Mouse (Mus musculus) layer of hippocampus, adult 9-11 months (tissue): ENCODE results near the gene Siah2.

Experiments used
- DNase-seq: peaks from one replicate; pipeline ENCODE4 v3.0.0; 2022

The Siah2 gene

DNA sequence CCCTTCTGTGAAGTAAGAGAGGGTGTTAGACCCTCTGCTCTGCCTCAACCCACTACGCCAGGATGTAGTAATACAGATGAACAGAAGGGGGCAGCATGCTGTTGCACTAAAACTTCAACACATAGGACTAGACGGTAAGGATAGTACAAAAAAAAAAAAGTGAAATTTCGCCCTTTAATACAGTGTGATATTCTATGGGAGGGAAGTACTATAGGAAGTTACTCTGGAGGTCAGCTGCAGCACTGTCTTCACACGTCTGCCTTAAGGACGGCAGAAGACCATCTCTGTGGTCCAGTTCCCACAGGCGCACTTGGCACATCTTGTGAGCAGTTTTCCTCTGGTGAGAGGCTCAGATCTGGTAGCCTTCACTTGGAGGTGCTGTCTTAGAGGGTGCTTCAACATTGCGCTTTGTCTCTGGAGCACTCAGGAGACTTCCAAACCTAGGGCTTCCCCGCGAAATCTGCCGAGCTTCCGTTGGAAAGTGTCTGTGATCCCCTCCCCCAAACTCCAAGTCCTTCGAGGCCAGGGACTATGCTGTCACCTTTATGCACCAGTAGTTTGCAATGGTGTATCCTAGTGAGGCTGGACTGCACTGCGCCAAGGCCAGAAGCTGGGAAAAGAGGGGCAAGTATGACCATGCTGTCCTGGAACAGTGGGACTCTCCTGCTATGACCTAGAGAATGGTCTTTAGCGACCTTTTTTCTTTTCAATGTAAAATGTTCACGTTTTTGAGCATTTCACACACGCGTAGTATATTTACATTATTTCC lies 36.7 kb downstream of the Siah2 start:
- DNase-seq, result peak; percentile 46

DNA sequence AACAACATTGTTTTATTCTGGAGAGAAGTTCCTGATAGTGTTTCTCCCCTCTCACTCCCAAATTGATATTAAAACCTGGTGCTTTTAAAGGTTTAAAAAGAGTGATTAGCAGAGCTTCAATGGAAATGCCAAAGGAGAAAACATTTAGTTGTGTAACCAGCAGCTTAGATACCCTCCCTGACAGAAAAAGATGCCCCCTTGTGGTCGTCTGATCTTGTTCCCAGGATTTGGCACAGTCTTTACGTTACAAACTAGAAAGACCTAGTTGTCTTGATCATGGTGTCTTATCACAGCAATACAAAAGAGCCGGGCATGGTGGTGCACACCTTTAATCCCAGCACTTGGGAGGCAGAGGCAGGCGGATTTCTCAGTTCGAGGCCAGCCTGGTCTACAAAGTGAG lies 38.3 kb downstream of the Siah2 start:
- DNase-seq, result no peak

DNA sequence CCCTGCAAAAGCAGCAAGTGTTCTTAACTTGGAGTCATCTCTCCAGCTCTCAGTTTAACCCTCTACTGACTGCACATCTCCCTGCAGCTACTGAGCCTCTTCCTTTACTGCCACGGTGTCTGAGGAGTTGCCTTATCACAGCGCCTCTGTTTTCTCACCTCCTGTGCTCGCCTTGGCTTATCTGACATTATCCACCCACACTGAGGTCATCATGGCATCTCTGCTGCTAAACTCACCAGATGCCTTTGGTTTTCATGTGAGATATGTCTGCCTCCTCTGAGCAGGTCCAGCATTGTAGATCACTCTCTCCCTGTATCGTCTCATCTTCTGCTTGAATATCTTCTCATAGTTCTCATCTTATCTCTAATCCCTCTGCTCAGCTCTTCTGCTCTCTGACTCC lies 41.9 kb downstream of the Siah2 start:
- no peak for DNase-seq

DNA sequence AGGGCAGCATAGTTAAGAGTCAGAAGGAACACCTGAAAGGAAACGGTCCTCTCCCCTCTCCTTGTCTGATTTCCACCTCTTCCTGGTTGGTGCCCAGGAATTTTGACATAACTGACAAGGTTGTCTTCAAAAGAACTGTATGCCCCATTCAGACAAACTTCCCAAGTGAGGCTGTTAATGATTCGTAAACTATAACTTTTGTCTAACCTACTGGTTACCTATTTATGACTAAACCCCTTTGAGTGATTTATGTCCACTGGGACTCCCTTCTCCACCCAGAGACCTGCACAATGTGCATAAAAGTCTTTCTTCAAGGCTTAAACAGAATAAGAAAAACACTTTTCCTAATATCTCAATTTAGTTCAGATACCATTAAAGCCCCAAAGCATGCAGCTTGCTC lies 45.0 kb downstream of the Siah2 start:
- DNase-seq, result no peak

DNA sequence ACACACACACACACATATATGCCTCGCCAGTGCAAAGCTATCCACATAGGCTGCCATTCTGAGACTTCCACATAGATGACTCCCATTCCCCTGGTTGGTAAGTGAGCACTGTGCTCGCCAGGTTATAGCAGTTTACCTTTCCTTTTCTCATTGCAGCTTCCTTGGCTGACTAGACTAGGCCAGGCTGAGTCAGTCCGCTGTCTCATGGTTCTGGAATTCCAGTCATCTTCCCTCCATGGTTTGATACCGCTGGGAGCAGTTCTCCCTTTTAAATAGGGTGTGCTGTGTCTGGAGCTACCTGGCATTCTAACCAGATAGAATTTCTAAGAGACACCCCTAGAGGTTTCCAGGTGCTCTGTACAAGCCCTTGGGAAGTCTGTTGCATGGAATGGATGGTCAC lies 46.0 kb downstream of the Siah2 start:
- no peak for DNase-seq

DNA sequence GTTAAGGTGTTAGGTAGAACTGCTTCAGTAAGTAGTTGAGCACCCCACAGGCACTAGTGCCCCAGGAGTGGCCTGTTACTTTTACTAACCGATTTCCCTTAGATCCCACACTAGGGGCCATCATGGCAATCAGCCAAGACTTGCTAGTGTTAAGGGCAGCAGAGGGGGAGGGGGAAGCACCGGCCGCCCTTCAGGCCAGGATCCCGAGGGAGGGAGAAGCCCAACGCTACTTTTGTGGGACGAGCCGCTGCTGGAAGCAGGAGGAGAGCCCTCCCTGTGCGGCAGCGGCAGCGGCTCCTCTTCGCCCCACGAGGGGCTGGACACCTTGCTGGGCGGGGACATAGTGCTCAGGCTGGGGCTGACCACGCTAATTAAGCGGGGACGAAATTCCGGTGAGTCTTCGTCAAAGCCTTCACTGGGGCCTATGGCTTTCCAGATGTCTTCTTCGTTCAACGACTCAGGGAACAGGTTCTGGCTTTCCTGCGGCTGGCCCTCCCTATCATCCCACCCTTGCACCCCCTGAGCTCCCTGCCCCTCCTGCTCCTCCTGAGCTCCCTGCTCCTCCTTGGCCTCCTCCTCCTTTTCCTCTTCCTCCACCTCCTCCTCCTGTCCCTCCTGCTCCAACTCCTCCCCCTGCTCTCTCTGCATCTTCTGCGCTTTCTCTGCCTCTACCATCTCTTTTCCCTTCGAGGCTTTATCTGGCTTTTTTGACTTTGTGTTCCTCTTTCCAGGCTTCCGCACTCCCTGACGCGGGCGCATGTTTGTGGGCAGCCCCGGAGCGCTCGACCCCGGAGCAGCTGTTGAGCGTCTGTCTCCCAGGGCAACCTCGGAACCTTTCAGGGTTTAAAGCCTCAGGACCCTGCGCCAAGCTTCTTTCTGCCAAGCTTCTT lies 55.5 kb downstream of the Siah2 start, which contains the start of gene Erich6:
TSS of gene Erich6 (minus strand) at position 802 of the 890 bp plus-strand sequence.
- no peak for DNase-seq

DNA sequence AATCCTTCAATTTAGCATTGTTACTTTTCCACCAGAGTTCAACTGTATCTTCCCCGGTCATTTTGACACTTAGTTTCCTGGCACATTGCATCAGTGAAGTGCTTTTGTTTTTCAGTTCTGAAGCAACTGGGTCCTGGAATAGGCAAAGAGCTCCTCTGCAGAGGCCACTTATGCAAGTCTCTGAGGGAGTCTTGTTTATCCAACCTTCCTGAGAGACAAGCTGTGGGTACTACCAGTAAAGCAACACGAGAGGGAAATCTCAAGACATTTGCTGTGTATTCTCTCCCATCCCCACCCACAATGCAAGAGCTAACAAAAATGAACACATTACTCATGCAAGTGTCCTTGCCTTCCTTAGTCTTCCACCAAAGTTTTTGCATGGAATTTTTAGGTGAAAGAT lies 60.5 kb downstream of the Siah2 start:
- no peak for DNase-seq

DNA sequence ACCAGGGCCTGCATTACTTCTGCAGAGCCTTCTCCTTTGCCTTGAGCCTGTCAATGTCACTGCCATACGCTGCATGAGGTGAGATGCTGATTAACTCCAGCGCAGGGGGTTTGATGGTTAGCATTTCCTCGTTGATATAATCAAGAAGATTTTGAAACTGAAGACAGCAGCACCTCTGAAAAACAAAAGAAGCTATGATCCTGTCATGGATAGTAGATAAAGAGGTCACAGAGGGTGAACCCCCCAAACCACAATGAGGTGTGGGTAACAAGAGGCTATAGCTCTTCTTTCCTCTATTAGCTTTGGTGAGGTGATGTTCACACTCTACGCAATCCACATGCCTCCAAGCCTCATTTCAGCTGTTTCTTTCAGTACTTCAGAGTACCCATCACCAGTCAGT lies 67.2 kb downstream of the Siah2 start:
- DNase-seq, result no peak
